Mouse (Mus musculus): ENCODE measurements around the gene Mpv17l2.

Gene Mpv17l2

GRCm38 (mm10) chr8:70760775-70761406, at the start of gene Mpv17l2:
Mpv17l2 (minus strand) TSS chr8:70760946.
- peak; percentile 62 for DNase-seq (ENCODE audit: low spot score)

GRCm38 (mm10) chr8:70808955-70809701, 48.4 kb upstream of the Mpv17l2 start:
- DNase-seq (ENCODE audit: low spot score): no peak

GRCm38 (mm10) chr8:70808239-70808638, 47.5 kb upstream of the Mpv17l2 start, which contains the start of gene Il12rb1:
Il12rb1 (plus strand) TSS chr8:70808449.
- no peak for DNase-seq (ENCODE audit: low spot score)

- no peak for DNase-seq (ENCODE audit: low spot score)
Measured at GRCm38 (mm10) chr8:70807304-70807703, 46.6 kb upstream of the Mpv17l2 start.

GRCm38 (mm10) chr8:70806541-70806940, 45.8 kb upstream of the Mpv17l2 start:
- no peak for DNase-seq (ENCODE audit: low spot score)

GRCm38 (mm10) chr8:70804481-70805206, 43.9 kb upstream of the Mpv17l2 start, which contains the start of gene Mast3:
Mast3 (minus strand) TSS chr8:70805054.
- peak; percentile 63 for DNase-seq (ENCODE audit: low spot score)

- no peak for DNase-seq (ENCODE audit: low spot score)
Measured at GRCm38 (mm10) chr8:70803761-70804480, 43.2 kb upstream of the Mpv17l2 start.

- no peak for DNase-seq (ENCODE audit: low spot score)
Measured at GRCm38 (mm10) chr8:70802786-70803510, 42.2 kb upstream of the Mpv17l2 start.

GRCm38 (mm10) chr8:70801830-70802229, 41.1 kb upstream of the Mpv17l2 start:
- no peak for DNase-seq (ENCODE audit: low spot score)

- DNase-seq (ENCODE audit: low spot score): no peak
Measured at GRCm38 (mm10) chr8:70801156-70801555, 40.4 kb upstream of the Mpv17l2 start.

- no peak for DNase-seq (ENCODE audit: low spot score)
Measured at GRCm38 (mm10) chr8:70800648-70801047, 39.9 kb upstream of the Mpv17l2 start.

- no peak for DNase-seq (ENCODE audit: low spot score)
Measured at GRCm38 (mm10) chr8:70798281-70798680, 37.5 kb upstream of the Mpv17l2 start.

GRCm38 (mm10) chr8:70797081-70798070, 36.6 kb upstream of the Mpv17l2 start:
- DNase-seq (ENCODE audit: low spot score): peak; percentile 58

GRCm38 (mm10) chr8:70796403-70797080, 35.8 kb upstream of the Mpv17l2 start:
- DNase-seq (ENCODE audit: low spot score): no peak

GRCm38 (mm10) chr8:70795370-70795769, 34.6 kb upstream of the Mpv17l2 start:
- DNase-seq (ENCODE audit: low spot score): no peak

- DNase-seq (ENCODE audit: low spot score): no peak
Measured at GRCm38 (mm10) chr8:70794215-70794614, 33.5 kb upstream of the Mpv17l2 start.

GRCm38 (mm10) chr8:70792700-70793099, 32.0 kb upstream of the Mpv17l2 start:
- DNase-seq (ENCODE audit: low spot score): no peak

- DNase-seq (ENCODE audit: low spot score): peak; percentile 96
Measured at GRCm38 (mm10) chr8:70791975-70792691, 31.4 kb upstream of the Mpv17l2 start.

GRCm38 (mm10) chr8:70791294-70791701, 30.6 kb upstream of the Mpv17l2 start:
- no peak for DNase-seq (ENCODE audit: low spot score)
